Mouse (Mus musculus) E14TG2a.4 (cell line): ENCODE results near the gene Onecut3.

Experiments used
- CTCF ChIP-seq: conservative IDR thresholded peaks from 2 replicates; pipeline ENCODE4 v1.5.1; 2014; ENCODE audit warnings: low read length
- NANOG ChIP-seq: IDR thresholded peaks from 2 replicates; pipeline ENCODE4 v1.6.1; 2014; ENCODE audit warnings: borderline replicate concordance, low read length, mixed read lengths

DNA sequence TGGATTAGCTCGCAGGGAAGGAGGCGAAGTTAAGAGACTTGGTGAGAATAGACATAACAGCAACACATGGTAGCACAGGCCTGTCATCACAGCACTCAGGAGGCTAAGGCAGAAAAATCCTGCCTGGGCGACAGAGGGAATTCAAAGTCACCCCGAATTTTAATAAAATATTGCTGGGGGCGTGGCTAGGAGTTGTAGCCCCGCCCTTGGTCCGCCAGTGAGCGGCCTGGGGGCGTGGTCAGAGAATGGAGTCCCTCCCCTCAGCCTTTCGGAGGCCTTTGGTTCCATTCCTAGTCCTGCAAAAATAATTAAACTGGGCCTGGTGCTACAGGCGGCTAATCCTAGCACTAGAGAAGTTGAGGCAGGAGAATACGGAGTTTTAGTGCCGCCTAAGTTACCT lies 41.1 kb downstream of the Onecut3 start:
- no peak for TF ChIP-seq CTCF
- TF ChIP-seq NANOG, result no peak
